Mouse (Mus musculus) kidney, postnatal 0 days (tissue): ENCODE measurements at regions not wholly inside any gene's neighbourhood (a gene's known extent, or its start where the extent isn't known, plus 50 kb on each side); places are given as distances from the start of the nearest gene placed in this dataset.

ENCODE experiments used
- ATAC-seq: fragments of 200-750 bp; cut with Nextera tagmentation; replicated peaks from 2 replicates; pipeline ENCODE4 v1.8.0; 2017; ENCODE audit warnings: low read depth, moderate number of reproducible peaks, moderate TSS enrichment, moderate library complexity; ENCODE audit not compliant: low FRiP score
- DNase-seq: peaks from one replicate; pipeline ENCODE4 v3.0.0-alpha.2; 2016; ENCODE audit warnings: low spot score
- H3K27ac ChIP-seq: fragments of 300-500 bp; sonication (generic); 2 replicates; pipeline ENCODE4 v1.5.1; 2014; ENCODE audit warnings: mild to moderate bottlenecking
- H3K27me3 ChIP-seq: fragments of 300-500 bp; sonication (generic); 2 replicates; pipeline ENCODE4 v1.6.1; 2014; ENCODE audit warnings: low read length, mixed read lengths; ENCODE audit not compliant: insufficient read depth
- H3K36me3 ChIP-seq: fragments of 300-500 bp; sonication (generic); 2 replicates; pipeline ENCODE4 v1.6.1; 2014; ENCODE audit warnings: low read length, mixed read lengths; ENCODE audit not compliant: insufficient read depth
- H3K4me1 ChIP-seq: fragments of 300-500 bp; sonication (generic); replicated peaks from 2 replicates; pipeline ENCODE4 v1.6.1; 2014; ENCODE audit warnings: antibody characterized with exemption, low read length, mixed read lengths; ENCODE audit not compliant: insufficient read depth
- H3K4me2 ChIP-seq: fragments of 300-500 bp; sonication (generic); 2 replicates; pipeline ENCODE4 v1.6.1; 2014; ENCODE audit warnings: mild to moderate bottlenecking, low read length, moderate library complexity, mixed read lengths
- H3K4me3 ChIP-seq: fragments of 300-500 bp; sonication (generic); replicated peaks from 2 replicates; pipeline ENCODE4 v1.5.1; 2014; ENCODE audit warnings: low read depth, low read length
- H3K9ac ChIP-seq: fragments of 300-500 bp; sonication (generic); 2 replicates; pipeline ENCODE4 v1.6.1; 2014; ENCODE audit warnings: low read depth, low read length
- H3K9me3 ChIP-seq: fragments of 300-500 bp; sonication (generic); replicated peaks from 2 replicates; pipeline ENCODE4 v1.6.1; 2016; ENCODE audit warnings: low read length, inconsistent platforms, mixed read lengths
- CTCF ChIP-seq: IDR thresholded peaks from 2 replicates; pipeline ENCODE4 v1.5.1; 2016; ENCODE audit warnings: antibody characterized with exemption, low read depth, mild to moderate bottlenecking, moderate library complexity
- WGBS: fragments of 180-500 bp; shearing (Covaris S2); extraction: QIAGEN DNeasy Blood & Tissue Kit; methylation state at CpG from one replicate; pipeline ENCODE4 v1.1.7; 2014; 5-methylcytosine and 5-hydroxymethylcytosine counted together

- H3K4me2 ChIP-seq = no peak overlapping the region
- H3K27ac ChIP-seq = no peak overlapping the region
- TF ChIP-seq CTCF = peak; percentile 4; the same call in 1 of the 2 replicates
- WGBS = 55% methylated on average over 11 of the region's 11 CpGs
- H3K36me3 ChIP-seq = no peaks in the 10 kb centered on the region
- no peak overlapping the region for H3K9ac ChIP-seq
- no peak for ATAC-seq
- DNase-seq = no peak
- no peaks in the 10 kb centered on the region for H3K9me3 ChIP-seq
- H3K27me3 ChIP-seq = no peaks in the 10 kb centered on the region
- H3K4me1 ChIP-seq = no peaks in the 10 kb centered on the region
- no peak overlapping the region for H3K4me3 ChIP-seq
These were observed 2253.4 kb downstream of the 4930444P10Rik start for GRCm38 (mm10) chr1:13839619-13840308.

GRCm38 (mm10) chr1:13834860-13835840 is 2258.0 kb downstream of the 4930444P10Rik start:
- TF ChIP-seq CTCF = no peak
- Histone ChIP-seq H3K4me3 (no peak overlapping the region), H3K27me3 (no peaks in the 10 kb centered on the region), H3K27ac (no peak overlapping the region), H3K9ac (no peak overlapping the region), H3K4me1 (no peaks in the 10 kb centered on the region), H3K36me3 (no peaks in the 10 kb centered on the region), H3K9me3 (no peaks in the 10 kb centered on the region), H3K4me2 (no peak overlapping the region)
- WGBS = 85% methylated on average over 12 of the region's 12 CpGs
- no peak for DNase-seq
- no peak for ATAC-seq

- H3K36me3 ChIP-seq = no peaks in the 10 kb centered on the region
- no peaks in the 10 kb centered on the region for H3K27me3 ChIP-seq
- no peaks in the 10 kb centered on the region for H3K9me3 ChIP-seq
- DNase-seq (no peak), ATAC-seq (no peak)
- 26% methylated on average over 4 of the region's 4 CpGs for WGBS
- no peak overlapping the region for H3K27ac ChIP-seq
- no peaks in the 10 kb centered on the region for H3K4me1 ChIP-seq
- no peak overlapping the region for H3K4me2 ChIP-seq
- no peak overlapping the region for H3K9ac ChIP-seq
- no peak overlapping the region for H3K4me3 ChIP-seq
- no peak for TF ChIP-seq CTCF
These were observed 2285.3 kb downstream of the 4930444P10Rik start for GRCm38 (mm10) chr1:13807786-13808185.

- Histone ChIP-seq H3K4me1 (no peaks in the 10 kb centered on the region), H3K27me3 (no peaks in the 10 kb centered on the region), H3K4me2 (no peak overlapping the region), H3K36me3 (no peaks in the 10 kb centered on the region), H3K9me3 (no peaks in the 10 kb centered on the region), H3K4me3 (no peak overlapping the region), H3K9ac (no peak overlapping the region), H3K27ac (no peak overlapping the region)
- WGBS = 96% methylated on average over 1 of the region's 1 CpGs
- ATAC-seq = no peak
- no peak for TF ChIP-seq CTCF
- DNase-seq = no peak
These were observed 2292.7 kb downstream of the 4930444P10Rik start for GRCm38 (mm10) chr1:13800460-13800859.

- Histone ChIP-seq H3K27ac (no peak overlapping the region), H3K4me3 (no peak overlapping the region), H3K36me3 (no peaks in the 10 kb centered on the region), H3K4me2 (no peak overlapping the region), H3K27me3 (no peaks in the 10 kb centered on the region), H3K9me3 (no peaks in the 10 kb centered on the region), H3K4me1 (no peaks in the 10 kb centered on the region), H3K9ac (no peak overlapping the region)
- ATAC-seq (no peak), DNase-seq (no peak)
- TF ChIP-seq CTCF = no peak
- WGBS = 68% methylated on average over 1 of the region's 1 CpGs
These were observed 2294.3 kb downstream of the 4930444P10Rik start for GRCm38 (mm10) chr1:13798848-13799247.

GRCm38 (mm10) chr1:13795196-13795595 is 2297.9 kb downstream of the 4930444P10Rik start:
- H3K9ac ChIP-seq = no peak overlapping the region
- ATAC-seq (no peak), DNase-seq (no peak)
- H3K27ac ChIP-seq = no peak overlapping the region
- no peaks in the 10 kb centered on the region for H3K9me3 ChIP-seq
- H3K4me1 ChIP-seq = no peaks in the 10 kb centered on the region
- no peaks in the 10 kb centered on the region for H3K27me3 ChIP-seq
- H3K4me3 ChIP-seq = no peak overlapping the region
- H3K36me3 ChIP-seq = no peaks in the 10 kb centered on the region
- no peak overlapping the region for H3K4me2 ChIP-seq
- TF ChIP-seq CTCF = no peak
